Mouse (Mus musculus): ENCODE measurements around the gene Slc25a15. TPM values are rescaled to one million over a fixed set of nuclear protein-coding genes. Genes with fewer than 3 reads are reported as not detected.

The Slc25a15 gene
- polyA plus RNA-seq, 1 experiment from 2014 or later, result 19.4 TPM

DNA sequence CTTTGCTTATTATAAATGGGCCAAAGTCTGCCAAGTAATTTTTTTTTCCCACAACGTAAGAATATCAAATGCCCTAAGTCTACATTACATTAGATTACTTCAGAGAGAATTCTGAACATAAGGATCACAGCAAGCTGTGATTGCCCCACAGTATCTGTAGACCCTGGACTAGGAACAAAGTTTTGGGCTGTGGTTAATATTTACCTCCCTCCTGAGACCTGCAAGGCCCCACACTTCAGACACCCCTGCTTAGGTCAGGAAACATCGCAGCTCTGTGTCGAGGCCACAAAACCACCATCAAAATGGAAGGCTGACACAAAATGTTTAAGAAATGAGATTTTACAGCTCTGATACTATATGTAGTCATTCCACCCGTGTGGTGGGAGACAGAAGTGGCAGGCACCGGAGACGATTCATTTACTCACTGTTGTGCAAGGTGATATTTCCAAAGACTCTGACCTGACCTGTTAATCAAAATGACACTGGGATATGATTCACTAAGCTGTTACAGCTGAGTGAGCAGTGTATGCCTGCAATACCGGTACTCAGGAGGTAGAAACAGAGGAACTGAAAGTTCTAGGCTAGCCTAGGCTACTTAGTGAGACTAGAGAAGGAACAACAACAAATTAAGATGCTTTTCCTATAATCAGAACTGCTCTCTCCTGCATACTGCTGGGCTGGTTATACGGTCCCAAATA, 7.5 kb downstream of the Slc25a15 start:
- H3K4me2 ChIP-seq, result no peak overlapping the region
- H3K27me3 ChIP-seq, result no peaks in the 10 kb centered on the region
- no peak overlapping the region for H3K27ac ChIP-seq
- ATAC-seq (ENCODE audit: insufficient number of reproducible peaks, low FRiP score, low TSS enrichment, low read depth), result no peak
- 0 out of 2 replicates have a peak, but pooled peaks cover 2% of the 10 kb centered on the region for H3K4me1 ChIP-seq
- H3K36me3 ChIP-seq, result peaks cover 69% of the 10 kb centered on the region
- no peak overlapping the region for H3K9ac ChIP-seq
- H3K4me3 ChIP-seq, result no peak overlapping the region
- WGBS, result 87% methylated on average over 8 of the region's 8 CpGs
- no peaks in the 10 kb centered on the region for H3K9me3 ChIP-seq

DNA sequence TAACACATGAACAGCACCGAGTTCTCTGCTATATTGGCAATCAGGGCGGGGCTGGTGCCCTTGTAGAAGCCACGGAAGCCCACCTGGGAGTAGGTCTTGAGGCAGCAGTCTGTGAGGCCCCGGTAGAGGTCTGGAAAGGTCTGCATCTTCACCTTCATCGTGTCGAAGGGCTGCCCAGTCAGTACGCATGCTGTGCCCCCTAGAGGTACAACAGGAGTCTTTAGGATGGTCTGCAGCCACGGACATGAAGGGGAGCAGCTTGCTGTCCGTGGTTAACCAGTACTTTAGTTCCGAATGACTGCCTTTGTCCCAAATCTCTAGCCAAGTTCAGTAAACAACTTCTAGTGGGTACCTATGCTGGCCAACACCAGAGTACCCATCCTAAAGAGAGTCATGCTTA, 8.5 kb downstream of the Slc25a15 start:
- WGBS, result 77% methylated on average over 10 of the region's 10 CpGs

DNA sequence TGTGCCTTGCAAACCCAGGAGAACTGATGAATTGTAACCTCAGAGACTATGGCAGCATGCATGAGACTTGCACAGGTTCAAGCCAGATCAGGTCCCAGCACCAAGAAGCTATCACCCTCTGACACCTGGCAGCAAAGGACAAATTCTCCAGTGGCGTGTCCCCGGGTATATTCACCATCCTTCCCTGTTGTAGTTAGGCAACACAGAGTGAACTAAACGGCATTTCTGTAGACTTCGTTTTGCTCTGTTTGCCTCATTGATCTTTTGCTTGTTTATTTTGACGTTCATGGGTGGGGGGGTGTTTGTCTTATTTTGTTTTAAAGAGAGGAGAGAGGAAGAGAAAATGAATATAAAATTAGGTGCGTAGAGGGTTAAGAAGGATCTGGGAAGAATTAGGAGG, 13.2 kb downstream of the Slc25a15 start:
- Histone ChIP-seq H3K9ac (no peak overlapping the region), H3K4me1 (no peaks in the 10 kb centered on the region), H3K27me3 (no peaks in the 10 kb centered on the region), H3K9me3 (no peaks in the 10 kb centered on the region), H3K27ac (no peak overlapping the region), H3K4me2 (no peak overlapping the region), H3K4me3 (no peak overlapping the region), H3K36me3 (peaks cover 84% of the 10 kb centered on the region)
- no peak for ATAC-seq (ENCODE audit: insufficient number of reproducible peaks, low FRiP score, low TSS enrichment, low read depth)
- 89% methylated on average over 6 of the region's 6 CpGs for WGBS

More for the DNA sequence above, 8.5 kb downstream of the Slc25a15 start:
- no peaks in the 10 kb centered on the region for H3K27me3 ChIP-seq
- no peaks in the 10 kb centered on the region for H3K4me1 ChIP-seq
- H3K4me2 ChIP-seq, result no peak overlapping the region
- no peak overlapping the region for H3K27ac ChIP-seq
- H3K9ac ChIP-seq, result no peak overlapping the region
- no peak for ATAC-seq (ENCODE audit: insufficient number of reproducible peaks, low FRiP score, low TSS enrichment, low read depth)
- no peak overlapping the region for H3K4me3 ChIP-seq
- peaks cover 78% of the 10 kb centered on the region for H3K36me3 ChIP-seq
- no peaks in the 10 kb centered on the region for H3K9me3 ChIP-seq

DNA sequence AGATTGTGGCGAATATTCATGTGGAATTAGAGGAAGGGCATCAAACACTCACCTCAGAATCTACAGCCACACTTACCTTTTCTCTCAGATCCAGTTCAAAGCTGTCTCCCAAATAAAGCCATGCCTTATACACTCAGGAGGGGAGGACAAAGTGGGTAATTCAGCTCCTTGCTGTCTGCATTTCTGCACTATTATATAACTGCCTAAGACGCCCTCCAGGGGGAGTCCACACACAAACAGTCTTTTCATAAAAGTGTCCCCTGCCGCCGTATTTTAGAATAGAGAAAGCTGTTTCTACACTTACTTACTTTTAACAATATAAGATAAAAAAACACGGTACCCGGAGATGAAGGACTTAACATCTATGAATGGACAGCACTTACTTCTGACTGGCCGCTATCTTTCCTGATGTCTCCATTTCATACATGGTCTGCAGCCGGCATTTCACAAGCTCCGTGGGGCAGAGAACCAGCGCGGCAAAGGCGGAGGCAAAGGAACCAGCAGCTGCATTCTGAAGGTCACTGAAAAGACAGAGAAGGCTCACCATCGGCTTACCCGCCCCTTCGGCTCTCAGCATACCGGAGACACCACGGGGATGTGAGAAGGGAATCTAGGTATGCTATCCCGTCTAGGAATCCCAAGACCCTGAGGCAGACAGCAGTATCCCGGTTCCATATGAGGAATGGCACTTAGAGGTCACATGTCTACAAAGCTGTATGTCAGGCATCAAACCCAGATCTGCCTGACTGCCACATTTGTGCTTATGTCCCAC, 15.4 kb downstream of the Slc25a15 start:
- Histone ChIP-seq H3K4me1 (no peaks in the 10 kb centered on the region), H3K9ac (no peak overlapping the region), H3K4me2 (no peak overlapping the region), H3K9me3 (no peaks in the 10 kb centered on the region), H3K27ac (no peak overlapping the region), H3K36me3 (peaks cover 78% of the 10 kb centered on the region), H3K27me3 (no peaks in the 10 kb centered on the region), H3K4me3 (no peak overlapping the region)
- 79% methylated on average over 19 of the region's 19 CpGs for WGBS
- ATAC-seq (ENCODE audit: insufficient number of reproducible peaks, low FRiP score, low TSS enrichment, low read depth), result no peak

DNA sequence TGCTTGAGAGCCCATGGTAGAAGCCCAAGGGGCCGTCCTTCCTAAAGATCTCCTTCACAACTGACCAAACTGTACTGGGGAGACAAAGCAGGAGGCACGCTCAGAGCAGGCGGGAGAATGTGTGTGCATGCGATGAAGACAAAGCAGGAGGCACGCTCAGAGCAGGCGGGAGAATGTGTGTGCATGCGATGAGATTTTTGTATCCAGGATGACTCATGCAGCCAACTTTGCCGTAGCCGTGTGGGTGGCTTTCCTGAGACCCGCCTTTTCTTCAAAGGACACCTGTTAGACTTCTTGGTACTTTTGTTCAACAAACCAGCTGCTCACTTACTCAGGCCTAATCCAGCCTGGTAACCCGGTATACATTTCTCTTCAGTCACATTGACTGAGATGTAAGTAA, 17.5 kb downstream of the Slc25a15 start:
- H3K4me3 ChIP-seq, result no peak overlapping the region
- no peaks in the 10 kb centered on the region for H3K4me1 ChIP-seq
- H3K4me2 ChIP-seq, result no peak overlapping the region
- no peak overlapping the region for H3K9ac ChIP-seq
- WGBS, result 89% methylated on average over 11 of the region's 11 CpGs
- H3K27me3 ChIP-seq, result no peaks in the 10 kb centered on the region
- H3K27ac ChIP-seq, result no peak overlapping the region
- H3K9me3 ChIP-seq, result no peaks in the 10 kb centered on the region
- no peak for ATAC-seq (ENCODE audit: insufficient number of reproducible peaks, low FRiP score, low TSS enrichment, low read depth)
- H3K36me3 ChIP-seq, result peaks cover 65% of the 10 kb centered on the region

DNA sequence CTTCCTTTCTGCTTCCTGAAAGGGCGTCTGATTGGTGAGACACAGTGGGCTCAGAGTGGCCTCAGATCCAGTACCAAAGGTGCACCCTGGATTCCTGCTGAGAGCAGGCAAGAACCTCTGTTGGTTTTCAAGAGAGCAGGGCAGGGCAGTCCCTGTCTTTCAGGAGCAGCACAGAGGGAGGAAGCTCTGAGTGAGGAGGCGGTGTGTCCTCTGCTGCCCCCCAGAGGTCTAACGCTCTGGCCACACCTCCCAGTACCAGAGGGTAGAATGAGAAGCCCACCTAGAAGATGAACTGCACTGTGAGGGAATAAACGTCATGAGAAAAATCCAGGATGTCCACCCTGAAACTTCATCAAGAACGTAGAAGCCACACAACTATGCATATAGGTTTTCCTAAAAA, 21.5 kb downstream of the Slc25a15 start:
- no peaks in the 10 kb centered on the region for H3K27me3 ChIP-seq
- peaks cover 47% of the 10 kb centered on the region for H3K36me3 ChIP-seq
- H3K4me2 ChIP-seq, result no peak overlapping the region
- ATAC-seq (ENCODE audit: insufficient number of reproducible peaks, low FRiP score, low TSS enrichment, low read depth), result 0 out of 2 replicates have a peak, but pooled peaks have one; percentile 55
- no peak overlapping the region for H3K9ac ChIP-seq
- H3K27ac ChIP-seq, result no peak overlapping the region
- WGBS, result 53% methylated on average over 5 of the region's 5 CpGs
- no peaks in the 10 kb centered on the region for H3K9me3 ChIP-seq
- no peaks in the 10 kb centered on the region for H3K4me1 ChIP-seq
- no peak overlapping the region for H3K4me3 ChIP-seq

DNA sequence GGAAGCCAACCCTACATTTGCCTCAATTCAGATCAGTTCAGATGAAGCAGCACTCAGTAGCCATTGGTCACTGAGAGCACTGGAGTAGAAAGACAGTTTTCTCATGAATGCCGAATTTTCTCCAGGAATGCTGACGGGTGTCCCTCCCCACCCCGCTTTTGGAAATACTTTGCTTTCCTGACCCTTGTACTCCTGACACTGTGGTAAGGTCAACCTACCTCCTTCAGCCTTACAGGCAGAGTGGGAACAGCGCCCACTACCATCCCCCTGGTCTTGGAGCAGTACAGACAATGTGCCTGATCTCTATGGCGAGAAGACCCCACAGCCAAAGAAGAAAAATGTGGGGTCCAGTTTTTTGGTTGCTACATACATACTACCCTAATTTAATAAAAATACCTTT, 22.1 kb downstream of the Slc25a15 start:
- Histone ChIP-seq H3K4me2 (no peak overlapping the region), H3K27ac (no peak overlapping the region), H3K4me3 (no peak overlapping the region), H3K27me3 (no peaks in the 10 kb centered on the region), H3K4me1 (no peaks in the 10 kb centered on the region), H3K9me3 (no peaks in the 10 kb centered on the region), H3K36me3 (peaks cover 42% of the 10 kb centered on the region), H3K9ac (no peak overlapping the region)
- no peak for ATAC-seq (ENCODE audit: insufficient number of reproducible peaks, low FRiP score, low TSS enrichment, low read depth)
- WGBS, result 83% methylated on average over 5 of the region's 5 CpGs

DNA sequence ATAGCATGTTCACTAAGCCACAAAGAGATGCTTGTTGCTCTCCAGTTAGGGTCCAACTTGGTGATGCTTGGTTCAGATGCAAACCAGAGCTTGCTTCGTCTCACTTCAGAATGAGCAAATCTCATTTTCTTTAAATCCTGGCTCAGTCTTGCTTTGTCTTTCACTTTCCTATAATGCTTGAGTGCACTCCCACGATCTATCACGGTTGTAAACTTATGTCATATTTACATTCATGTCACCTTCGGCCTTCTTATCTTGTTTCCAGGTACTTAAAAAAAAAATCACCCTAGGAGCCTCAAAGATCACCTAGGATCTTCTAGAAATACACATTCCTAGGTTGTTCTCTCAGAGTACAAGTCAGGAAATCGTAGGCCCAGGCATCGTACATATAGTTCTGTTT, 38.5 kb downstream of the Slc25a15 start:
- H3K27ac ChIP-seq, result no peak overlapping the region
- WGBS, result 87% methylated on average over 6 of the region's 6 CpGs

DNA sequence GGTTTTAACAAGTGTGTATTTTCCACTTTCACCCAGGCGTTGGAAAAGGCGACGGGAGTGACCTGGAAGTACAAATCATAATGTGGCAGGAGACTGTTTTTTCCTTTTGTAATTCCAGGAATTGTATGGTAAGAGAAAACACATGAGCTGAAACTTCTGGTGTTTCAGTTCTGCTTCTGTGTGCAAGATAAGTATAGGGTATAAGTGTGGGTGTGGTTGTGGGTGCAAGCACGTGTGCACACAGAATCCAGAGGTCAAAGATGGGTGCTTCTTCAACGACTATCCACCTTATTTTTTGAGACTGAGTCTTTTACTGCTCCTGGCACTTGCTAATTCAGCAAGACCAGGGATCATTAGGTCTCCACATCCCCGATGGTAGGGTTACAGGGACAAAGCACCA, 39.0 kb downstream of the Slc25a15 start:
- no peak for ATAC-seq (ENCODE audit: insufficient number of reproducible peaks, low FRiP score, low TSS enrichment, low read depth)
- Histone ChIP-seq H3K27ac (no peak overlapping the region), H3K4me2 (no peak overlapping the region), H3K4me1 (no peaks in the 10 kb centered on the region), H3K4me3 (no peak overlapping the region), H3K9ac (no peak overlapping the region), H3K36me3 (no peaks in the 10 kb centered on the region), H3K27me3 (no peaks in the 10 kb centered on the region), H3K9me3 (no peaks in the 10 kb centered on the region)
- 77% methylated on average over 6 of the region's 6 CpGs for WGBS

More for the DNA sequence above, 38.5 kb downstream of the Slc25a15 start:
- H3K9ac ChIP-seq, result no peak overlapping the region
- H3K9me3 ChIP-seq, result no peaks in the 10 kb centered on the region
- no peak overlapping the region for H3K4me3 ChIP-seq
- ATAC-seq (ENCODE audit: insufficient number of reproducible peaks, low FRiP score, low TSS enrichment, low read depth), result no peak
- H3K27me3 ChIP-seq, result no peaks in the 10 kb centered on the region
- no peak overlapping the region for H3K4me2 ChIP-seq
- no peaks in the 10 kb centered on the region for H3K36me3 ChIP-seq
- H3K4me1 ChIP-seq, result no peaks in the 10 kb centered on the region

DNA sequence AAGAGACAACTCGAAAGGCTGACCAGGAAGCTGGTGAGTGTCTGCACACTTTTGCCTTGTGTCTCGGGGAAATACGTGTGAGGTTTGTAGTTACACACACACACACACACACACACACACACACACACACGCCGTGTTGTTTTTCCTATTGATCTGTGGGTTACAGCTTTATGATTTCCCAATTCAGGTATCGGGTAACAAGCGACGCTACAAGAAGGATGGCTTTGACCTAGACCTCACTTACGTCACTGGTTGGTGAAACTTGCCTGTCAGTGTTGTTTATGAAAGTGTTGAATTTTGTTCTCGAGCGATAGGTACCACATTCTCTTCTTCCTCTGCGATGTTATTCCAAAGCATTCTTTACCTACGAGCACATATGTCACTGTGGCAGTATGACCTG, 63.0 kb downstream of the Slc25a15 start:
- no peaks in the 10 kb centered on the region for H3K9me3 ChIP-seq
- H3K4me2 ChIP-seq, result no peak overlapping the region
- no peaks in the 10 kb centered on the region for H3K4me1 ChIP-seq
- no peak overlapping the region for H3K9ac ChIP-seq
- H3K36me3 ChIP-seq, result no peaks in the 10 kb centered on the region
- no peaks in the 10 kb centered on the region for H3K27me3 ChIP-seq
- WGBS, result 82% methylated on average over 13 of the region's 13 CpGs
- ATAC-seq (ENCODE audit: insufficient number of reproducible peaks, low FRiP score, low TSS enrichment, low read depth), result no peak
- no peak overlapping the region for H3K27ac ChIP-seq
- H3K4me3 ChIP-seq, result no peak overlapping the region
